Mouse (Mus musculus) cerebellum, adult 2 months (tissue): ENCODE results near the gene Npff.

ENCODE experiments used
- CTCF ChIP-seq: fragments of 200-500 bp; IDR thresholded peaks from 2 replicates; pipeline ENCODE4 v1.5.1; 2011; ENCODE audit warnings: low read depth, mild to moderate bottlenecking, control low read depth, low read length, moderate library complexity, borderline replicate concordance; ENCODE audit not compliant: insufficient read depth
- POLR2A ChIP-seq: fragments of 200-500 bp; IDR thresholded peaks from 2 replicates; pipeline ENCODE4 v1.6.1; 2011; ENCODE audit warnings: low read length, control low read depth, borderline replicate concordance; ENCODE audit not compliant: insufficient read depth

DNA sequence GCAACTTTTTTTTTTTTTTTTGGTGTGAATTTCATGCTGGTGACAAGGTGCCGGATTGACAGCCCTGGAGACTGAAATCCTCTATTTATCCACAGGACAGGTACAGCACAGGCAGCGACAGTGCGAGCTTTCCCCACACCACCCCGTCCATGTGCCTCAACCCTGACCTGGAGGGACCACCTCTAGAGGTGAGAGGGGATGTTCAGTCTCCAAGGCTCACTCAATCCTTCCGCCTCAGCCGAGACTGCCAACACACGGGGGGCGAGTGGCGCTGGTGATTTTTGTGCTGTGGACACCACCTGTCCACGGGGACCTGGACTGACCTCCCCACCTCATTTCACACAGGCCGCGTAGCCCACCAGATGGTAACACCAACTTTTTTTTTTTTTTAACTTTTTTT, 38.9 kb downstream of the Npff start:
- TF ChIP-seq CTCF = no peak
- no peak for TF ChIP-seq POLR2A
